Mouse (Mus musculus) neural tube, embryonic 13.5 days (tissue): ENCODE data around the gene Bcl2. TPM values are rescaled to one million over a fixed set of nuclear protein-coding genes. Genes with fewer than 3 reads are reported as not detected.
"Not testable (repeated sequence)": the region's sequence is repeated elsewhere in the genome, so short reads cannot be mapped to it uniquely, and the experiment has no call there.

Experiments used
- ATAC-seq: fragments of 200-750 bp; cut with Nextera tagmentation; 2 replicates; pipeline ENCODE4 v1.8.0; 2017; ENCODE audit warnings: low read depth, mild to moderate bottlenecking, moderate TSS enrichment, moderate library complexity
- H3K27ac ChIP-seq: fragments of 300-500 bp; sonication (generic); replicated peaks from 2 replicates; pipeline ENCODE4 v1.5.1; 2015; ENCODE audit warnings: moderate library complexity, mild to moderate bottlenecking, inconsistent platforms
- H3K27me3 ChIP-seq: fragments of 300-500 bp; sonication (generic); 2 replicates; pipeline ENCODE4 v1.6.1; 2015; ENCODE audit warnings: mild to moderate bottlenecking, inconsistent platforms
- H3K36me3 ChIP-seq: fragments of 300-500 bp; sonication (generic); 2 replicates; pipeline ENCODE4 v1.6.1; 2015; ENCODE audit warnings: mild to moderate bottlenecking, inconsistent platforms
- H3K4me1 ChIP-seq: fragments of 300-500 bp; sonication (generic); replicated peaks from 2 replicates; pipeline ENCODE4 v1.6.1; 2015; ENCODE audit warnings: inconsistent platforms
- H3K4me2 ChIP-seq: fragments of 300-500 bp; sonication (generic); 2 replicates; pipeline ENCODE4 v1.6.1; 2015; ENCODE audit warnings: inconsistent platforms, mild to moderate bottlenecking, moderate library complexity
- H3K4me3 ChIP-seq: fragments of 300-500 bp; sonication (generic); 2 replicates; pipeline ENCODE4 v1.5.1; 2015; ENCODE audit warnings: mild to moderate bottlenecking, inconsistent platforms
- H3K9ac ChIP-seq: fragments of 300-500 bp; sonication (generic); 2 replicates; pipeline ENCODE4 v1.6.1; 2015; ENCODE audit warnings: moderate library complexity, mild to moderate bottlenecking, inconsistent platforms
- H3K9me3 ChIP-seq: fragments of 300-500 bp; sonication (generic); 2 replicates; pipeline ENCODE4 v1.6.1; 2016; ENCODE audit warnings: inconsistent platforms
- WGBS: fragments of 180-500 bp; shearing (Covaris S2); methylation state at CpG from one replicate; pipeline ENCODE4 v1.1.7; 2015; 5-methylcytosine and 5-hydroxymethylcytosine counted together
- polyA plus RNA-seq: library from polyadenylated mRNA; unstranded; fragments of >200 nt; fragmentation: Nextera tagmentation; extraction: Ambion mirVana; gene quantifications from 2 replicates; pipeline ENCODE4 v1.2.1, GENCODE M21; 2015

Bcl2 gene
- polyA plus RNA-seq, 1 experiment from 2014 or later: 14.9 TPM

DNA sequence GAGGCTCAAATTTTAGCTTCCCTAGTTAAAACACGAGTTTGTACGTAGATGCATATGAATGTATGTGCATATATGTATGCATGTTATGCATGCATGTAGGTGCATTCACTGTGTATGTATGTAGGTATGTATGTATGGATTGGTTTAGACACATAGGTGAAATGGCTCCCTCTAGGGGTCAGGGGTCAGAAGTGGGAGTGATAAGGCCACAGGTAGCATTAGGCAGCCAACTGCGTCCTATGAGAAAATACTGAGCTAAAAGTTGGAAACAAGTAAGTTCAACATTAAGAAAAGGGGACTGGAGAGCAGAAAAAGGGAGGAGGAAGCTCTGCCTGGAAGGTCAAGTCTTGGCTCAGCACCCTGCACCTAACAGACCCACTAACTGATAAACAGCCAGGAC, 24.0 kb upstream of the Bcl2 start:
- WGBS: 73% methylated on average over 3 of the region's 3 CpGs
- H3K9ac ChIP-seq: no peak overlapping the region

DNA sequence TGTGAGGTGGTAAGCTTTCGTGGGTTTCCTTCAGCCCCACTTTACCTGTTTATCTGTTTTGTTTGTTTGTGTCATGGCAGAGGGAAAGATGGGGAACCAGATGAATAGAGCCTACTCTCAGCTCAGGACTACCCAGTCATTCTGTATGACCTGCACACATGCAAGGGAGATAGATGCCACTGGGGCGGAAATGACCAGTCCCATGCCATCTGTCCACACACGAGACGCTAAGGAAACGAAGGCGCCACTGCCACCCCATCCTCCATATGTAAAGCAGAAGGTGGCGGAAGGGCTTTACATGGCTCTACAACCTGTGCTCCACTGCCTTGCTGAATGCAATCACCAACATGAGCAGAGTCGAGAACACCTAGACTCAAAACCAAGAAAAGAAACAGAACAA, 22.1 kb upstream of the Bcl2 start:
- no peak overlapping the region for H3K4me3 ChIP-seq
- ATAC-seq: no peak
- no peak overlapping the region for H3K9ac ChIP-seq
- no peaks in the 10 kb centered on the region for H3K9me3 ChIP-seq
- H3K36me3 ChIP-seq: peaks cover 29% of the 10 kb centered on the region
- H3K27ac ChIP-seq: no peak overlapping the region
- H3K4me2 ChIP-seq: no peak overlapping the region
- WGBS: 95% methylated on average over 8 of the region's 8 CpGs
- H3K27me3 ChIP-seq: no peaks in the 10 kb centered on the region
- no peaks in the 10 kb centered on the region for H3K4me1 ChIP-seq

More for the DNA sequence above, 24.0 kb upstream of the Bcl2 start:
- Histone ChIP-seq H3K36me3 (peaks cover 38% of the 10 kb centered on the region), H3K4me3 (no peak overlapping the region), H3K4me1 (no peaks in the 10 kb centered on the region), H3K4me2 (no peak overlapping the region), H3K27me3 (no peaks in the 10 kb centered on the region), H3K9me3 (no peaks in the 10 kb centered on the region), H3K27ac (no peak overlapping the region)
- 0 out of 2 replicates have a peak, but pooled peaks have one; percentile 47 for ATAC-seq

- H3K9ac ChIP-seq: no peak overlapping the region
- no peak overlapping the region for H3K4me2 ChIP-seq
- H3K27me3 ChIP-seq: no peaks in the 10 kb centered on the region
- ATAC-seq: peak; percentile 50; the same call in 1 of the 2 replicates
- H3K4me1 ChIP-seq: no peaks in the 10 kb centered on the region
- no peaks in the 10 kb centered on the region for H3K9me3 ChIP-seq
- peaks cover 23% of the 10 kb centered on the region for H3K36me3 ChIP-seq
- H3K4me3 ChIP-seq: no peak overlapping the region
- WGBS: 68% methylated on average over 2 of the region's 2 CpGs
- no peak overlapping the region for H3K27ac ChIP-seq
Observed at GRCm38 (mm10) chr1:106735586-106735985, 21.5 kb upstream of the Bcl2 start.

DNA sequence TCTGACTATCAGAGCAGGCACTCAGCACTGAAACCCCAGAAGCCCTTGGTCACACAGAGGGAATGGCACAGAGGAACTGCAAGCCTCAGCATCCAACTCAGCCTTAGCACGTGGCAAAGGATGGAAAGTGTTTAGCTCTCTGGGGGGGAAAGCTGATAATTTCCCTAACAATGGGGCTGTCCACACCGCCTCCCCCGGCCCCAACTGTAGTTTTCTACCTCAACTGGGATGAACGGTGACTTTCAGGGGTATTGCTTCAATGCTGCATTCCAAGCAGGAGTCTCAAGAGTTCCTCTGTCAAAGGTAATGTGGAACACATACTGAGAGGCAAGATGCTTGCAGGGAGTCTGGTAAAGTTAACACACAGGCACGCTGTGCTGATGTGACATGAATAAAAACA, 8.0 kb upstream of the Bcl2 start:
- Histone ChIP-seq H3K27me3 (no peaks in the 10 kb centered on the region), H3K4me2 (no peak overlapping the region), H3K36me3 (peaks cover 9% of the 10 kb centered on the region; the same call in 1 of the 2 replicates), H3K9me3 (no peaks in the 10 kb centered on the region), H3K27ac (no peak overlapping the region), H3K9ac (no peak overlapping the region), H3K4me1 (no peaks in the 10 kb centered on the region), H3K4me3 (no peak overlapping the region)
- ATAC-seq: no peak
- WGBS: 19% methylated on average over 5 of the region's 5 CpGs

GRCm38 (mm10) chr1:106717736-106718135, 3.7 kb upstream of the Bcl2 start:
- not testable (repeated sequence) for H3K27ac ChIP-seq, ATAC-seq, H3K4me3 ChIP-seq, H3K4me2 ChIP-seq, H3K27me3 ChIP-seq, H3K36me3 ChIP-seq, H3K9me3 ChIP-seq, H3K9ac ChIP-seq
- peaks cover 13% of the 10 kb centered on the region; the same call in 1 of the 2 replicates for H3K4me1 ChIP-seq
- 83% methylated on average over 7 of the region's 7 CpGs for WGBS

DNA sequence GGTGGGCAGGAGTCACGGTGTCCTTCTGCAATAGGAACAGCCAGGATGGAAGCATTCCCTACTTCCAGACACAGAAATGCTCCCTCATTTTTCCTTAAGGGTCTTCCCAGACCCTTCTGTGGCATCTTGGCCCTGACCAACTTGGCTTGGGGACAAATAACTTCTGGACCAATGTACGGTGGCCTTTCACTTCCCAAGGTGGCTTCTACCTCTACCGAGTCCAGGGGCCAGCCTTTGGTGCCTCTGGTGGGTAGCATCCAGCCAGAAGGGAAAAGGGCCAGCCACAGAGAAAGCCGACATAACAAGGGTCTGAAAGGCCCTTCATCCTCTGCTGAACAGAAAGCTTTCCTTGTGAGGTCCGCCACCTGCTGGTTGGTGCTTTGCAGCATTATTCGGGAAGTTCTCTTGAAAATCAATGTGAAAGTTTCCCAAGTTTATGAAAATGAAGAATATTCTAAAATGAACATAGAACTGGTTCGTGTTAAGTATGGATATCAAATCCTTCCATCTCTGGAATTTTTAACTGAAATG, 3.1 kb upstream of the Bcl2 start:
- no peak overlapping the region for H3K4me2 ChIP-seq
- H3K9ac ChIP-seq: no peak overlapping the region
- no peak for ATAC-seq
- peaks cover 19% of the 10 kb centered on the region for H3K4me1 ChIP-seq
- no peak overlapping the region for H3K27ac ChIP-seq
- H3K4me3 ChIP-seq: no peak overlapping the region
- H3K27me3 ChIP-seq: no peaks in the 10 kb centered on the region
- WGBS: 34% methylated on average over 7 of the region's 7 CpGs
- H3K36me3 ChIP-seq: no peaks in the 10 kb centered on the region
- H3K9me3 ChIP-seq: no peaks in the 10 kb centered on the region

DNA sequence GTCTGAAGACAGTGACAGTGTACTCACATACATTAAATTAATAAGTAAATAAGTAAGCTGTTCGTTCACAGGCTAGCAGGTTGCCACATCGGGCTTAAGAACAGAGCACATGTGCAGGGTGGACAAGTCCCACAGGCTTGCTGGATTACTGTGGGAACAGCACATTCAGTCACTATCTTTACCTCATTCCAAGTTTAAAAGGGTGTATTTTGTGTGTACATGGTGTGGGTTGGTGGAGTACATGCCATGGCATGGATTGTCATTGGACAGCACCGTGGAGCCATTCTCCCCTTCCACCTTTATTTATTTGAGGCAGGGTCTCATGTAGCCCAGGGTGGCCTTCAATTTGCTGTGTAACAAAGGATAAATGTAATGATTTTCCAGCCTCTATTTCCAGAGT, 2.1 kb upstream of the Bcl2 start:
- no peak for ATAC-seq

DNA sequence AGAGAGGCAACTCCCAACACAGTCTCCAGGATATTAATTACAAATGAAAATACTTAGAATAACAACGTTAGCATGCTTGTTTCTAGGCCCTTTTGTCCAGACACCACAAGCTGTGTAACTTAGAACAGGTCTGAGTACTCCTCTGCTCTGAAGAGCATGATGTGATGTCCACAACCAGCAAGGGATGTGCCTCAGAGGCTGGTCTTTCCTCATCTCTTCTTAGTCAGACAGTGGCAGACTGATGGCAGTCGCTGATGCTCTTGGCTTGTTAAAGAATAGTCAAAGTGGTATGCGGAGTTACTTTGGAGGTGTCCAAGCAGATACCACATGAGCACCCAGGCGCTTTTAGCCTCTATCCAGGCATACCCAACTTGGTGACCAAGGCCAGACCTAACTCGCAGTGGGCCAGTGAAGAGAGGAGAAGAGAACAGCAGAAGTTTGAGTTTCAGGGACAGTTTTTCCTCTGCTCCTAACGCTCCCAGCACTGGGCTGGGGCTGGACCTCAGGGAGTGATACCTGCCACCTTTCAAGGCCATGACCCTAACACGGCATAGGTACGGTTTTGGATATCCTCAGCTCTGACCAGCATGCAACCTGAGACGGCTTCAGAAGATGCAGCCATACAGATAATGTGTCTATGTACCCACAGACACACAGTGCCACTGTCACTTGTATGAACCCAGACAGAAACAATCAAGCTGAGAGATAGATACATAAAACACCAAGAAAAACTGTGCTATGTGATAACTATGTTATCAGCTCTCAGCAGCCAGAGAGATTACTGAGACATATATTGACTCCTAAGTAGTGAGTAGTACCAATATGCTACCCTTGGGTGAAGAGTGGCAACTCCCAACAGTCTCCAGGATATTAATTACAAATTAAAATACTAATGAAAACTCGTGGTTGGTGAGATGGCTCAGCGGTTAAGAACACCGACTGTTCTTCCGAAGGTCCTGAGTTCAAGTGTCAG, 1.3 kb upstream of the Bcl2 start:
- Histone ChIP-seq H3K9ac (peak overlapping the region; percentile 93; the same call in 1 of the 2 replicates), H3K4me3 (no peak overlapping the region), H3K27ac (0 out of 2 replicates have a peak overlapping the region, but pooled peaks have one; percentile 95), H3K4me2 (peak overlapping the region; percentile 98; the same call in 1 of the 2 replicates), H3K27me3 (no peaks in the 10 kb centered on the region), H3K9me3 (no peaks in the 10 kb centered on the region), H3K36me3 (no peaks in the 10 kb centered on the region), H3K4me1 (peaks cover 30% of the 10 kb centered on the region)
- 88% methylated on average over 13 of the region's 13 CpGs for WGBS
- no peak for ATAC-seq

More for the DNA sequence above, 2.1 kb upstream of the Bcl2 start:
- Histone ChIP-seq H3K9ac (no peak overlapping the region), H3K4me2 (no peak overlapping the region), H3K9me3 (no peaks in the 10 kb centered on the region), H3K4me1 (peaks cover 29% of the 10 kb centered on the region), H3K27me3 (no peaks in the 10 kb centered on the region), H3K27ac (no peak overlapping the region), H3K4me3 (no peak overlapping the region), H3K36me3 (no peaks in the 10 kb centered on the region)
- WGBS: 92% methylated on average over 3 of the region's 3 CpGs

- peak overlapping the region; percentile 80 for H3K4me3 ChIP-seq
- ATAC-seq: peak; percentile 78
- WGBS: 4% methylated on average over 19 of the region's 21 CpGs
- H3K4me1 ChIP-seq: peaks cover 36% of the 10 kb centered on the region
- no peaks in the 10 kb centered on the region for H3K36me3 ChIP-seq
- peak overlapping the region; percentile 98 for H3K4me2 ChIP-seq
- no peaks in the 10 kb centered on the region for H3K9me3 ChIP-seq
- peak overlapping the region; percentile 95 for H3K27ac ChIP-seq
- H3K27me3 ChIP-seq: no peaks in the 10 kb centered on the region
- peak overlapping the region; percentile 93 for H3K9ac ChIP-seq
Observed at GRCm38 (mm10) chr1:106714530-106714981, 482 bp upstream of the Bcl2 start.

DNA sequence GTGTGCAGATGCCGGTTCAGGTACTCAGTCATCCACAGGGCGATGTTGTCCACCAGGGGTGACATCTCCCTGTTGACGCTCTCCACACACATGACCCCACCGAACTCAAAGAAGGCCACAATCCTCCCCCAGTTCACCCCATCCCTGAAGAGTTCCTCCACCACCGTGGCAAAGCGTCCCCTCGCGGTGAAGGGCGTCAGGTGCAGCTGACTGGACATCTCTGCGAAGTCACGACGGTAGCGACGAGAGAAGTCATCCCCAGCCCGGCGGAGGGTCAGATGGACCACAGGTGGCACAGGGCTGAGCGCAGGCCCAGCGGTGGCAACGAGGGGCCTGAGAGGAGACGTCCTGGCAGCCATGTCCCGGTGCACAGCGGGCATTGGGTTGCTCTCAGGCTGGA, 1.7 kb downstream of the Bcl2 start:
- Histone ChIP-seq H3K4me2 (peak overlapping the region; percentile 98), H3K27ac (no peak overlapping the region), H3K27me3 (no peaks in the 10 kb centered on the region), H3K4me1 (peaks cover 45% of the 10 kb centered on the region), H3K9ac (peak overlapping the region; percentile 93), H3K9me3 (no peaks in the 10 kb centered on the region), H3K36me3 (no peaks in the 10 kb centered on the region), H3K4me3 (peak overlapping the region; percentile 80)
- whole genome bisulfite sequencing: 8% methylated on average over 22 of the region's 22 CpGs
- ATAC-seq: no peak

DNA sequence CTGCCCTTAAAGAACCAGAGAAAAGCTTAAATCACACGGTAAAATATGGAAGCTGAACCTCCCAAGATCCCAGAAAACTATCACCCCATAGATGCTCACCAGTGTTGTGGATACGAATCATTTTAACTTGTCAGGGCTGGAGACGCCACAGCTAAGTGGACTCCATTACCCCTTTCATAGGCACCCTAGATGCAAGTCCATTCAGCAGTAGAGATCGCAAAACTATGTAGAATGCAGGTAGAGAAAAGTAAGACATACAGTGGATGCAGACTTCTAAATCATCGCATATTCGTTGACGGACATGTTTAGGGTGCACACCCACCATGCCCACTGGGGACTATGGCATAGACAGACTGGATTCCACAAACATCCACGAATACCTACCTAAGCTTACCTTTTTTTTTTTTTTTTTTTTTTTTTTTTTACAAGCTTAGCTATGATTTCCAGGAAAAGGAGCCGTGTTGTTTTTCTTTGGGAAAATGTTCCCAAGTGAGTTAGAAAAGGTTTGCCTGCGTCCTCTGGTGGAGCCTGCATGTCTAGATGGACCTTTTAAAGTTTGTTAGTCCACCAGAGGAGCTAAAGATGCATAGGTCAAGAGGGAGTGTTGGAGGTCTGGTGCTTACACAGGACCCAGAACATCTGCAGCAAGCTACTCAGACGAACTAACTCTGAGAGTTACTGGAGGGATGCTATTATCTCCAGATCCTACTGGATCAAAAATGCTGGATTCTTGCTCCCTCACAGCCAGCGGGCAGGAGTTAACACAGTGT, 2.5 kb downstream of the Bcl2 start:
- Histone ChIP-seq H3K27me3 (no peaks in the 10 kb centered on the region), H3K9ac (peak overlapping the region; percentile 93), H3K9me3 (no peaks in the 10 kb centered on the region), H3K4me2 (peak overlapping the region; percentile 98), H3K27ac (no peak overlapping the region), H3K4me1 (peaks cover 51% of the 10 kb centered on the region), H3K36me3 (no peaks in the 10 kb centered on the region), H3K4me3 (peak overlapping the region; percentile 80)
- ATAC-seq: no peak
- WGBS: 77% methylated on average over 12 of the region's 12 CpGs

- Histone ChIP-seq H3K27ac (no peak overlapping the region), H3K4me2 (peak overlapping the region; percentile 98), H3K9me3 (no peaks in the 10 kb centered on the region), H3K9ac (no peak overlapping the region), H3K27me3 (no peaks in the 10 kb centered on the region), H3K36me3 (no peaks in the 10 kb centered on the region), H3K4me3 (0 out of 2 replicates have a peak overlapping the region, but pooled peaks have one; percentile 11), H3K4me1 (peaks cover 49% of the 10 kb centered on the region)
- no peak for ATAC-seq
- 87% methylated on average over 7 of the region's 7 CpGs for WGBS
Observed at GRCm38 (mm10) chr1:106710202-106710601, 3.9 kb downstream of the Bcl2 start.
